Comparison of ENCODE assay signal across 22 mouse cellular contexts in genomic region chr6:136472779-136473178, GRCm38 (mm10). TPM values are rescaled to one million over a fixed set of nuclear protein-coding genes. Genes with fewer than 3 reads are reported as not detected.
DNase-seq lines count a peak whose midpoint lies in the region; ATAC-seq and TF ChIP-seq lines count a peak whose summit lies in the region.
"Had no signal": no experiment of that assay in that cellular context is flagged by ENCODE, and none has a peak within 500 bp of the region (broad histone marks: within the 10 kb centered on the region; RNA-seq: fewer than 3 reads in every experiment).

No protein-coding gene starts in this region.

- no peaks in the 10 kb centered on the region for H3K9me3 ChIP-seq in heart, embryonic 10.5 days
- 0 out of 2 replicates have a peak, but pooled peaks cover 5% of the 10 kb centered on the region for H3K9me3 ChIP-seq in G1E (replicated peaks)
- no peaks in the 10 kb centered on the region for H3K9me3 ChIP-seq in erythroblast, embryonic 14.5 days (ENCODE audit: control insufficient read depth, low read length)
- H3K9me3 ChIP-seq in liver, embryonic 15.5 days (replicated peaks): no peaks in the 10 kb centered on the region
- H3K9me3 ChIP-seq: lung, embryonic 15.5 days; midbrain, embryonic 15.5 days had no signal

- no peak for DNase-seq in heart, embryonic 10.5 days (ENCODE audit: low spot score)
- no peak for DNase-seq in heart, postnatal 14 days
- no peak for DNase-seq in G1E (ENCODE audit: low spot score)
- DNase-seq in left cerebral cortex, adult 18-20 months (ENCODE audit: low spot score in 2 of 2): no peak
- no peak for DNase-seq in cerebellum, postnatal 36 days
- DNase-seq in gastrocnemius, adult 18-20 months (ENCODE audit: low spot score): no peak
- DNase-seq: adrenal gland, postnatal 36 days; cerebellum, postnatal 10 days; gastrocnemius, postnatal 14 days; heart, postnatal 4 days; kidney, adult 8-10 months; retina, postnatal 1 day had no signal

- H3K27ac ChIP-seq in heart, embryonic 10.5 days: peak overlapping the region; percentile 93
- H3K27ac ChIP-seq in liver, embryonic 15.5 days (replicated peaks): peak overlapping the region; percentile 93
- H3K27ac ChIP-seq: lung, embryonic 15.5 days; macrophage; midbrain, embryonic 15.5 days had no signal

- H3K9ac ChIP-seq in liver, embryonic 15.5 days: no peak overlapping the region
- H3K9ac ChIP-seq: lung, embryonic 15.5 days; midbrain, embryonic 15.5 days had no signal

- peak; percentile 1; the same call in 1 of the 2 replicates for ATAC-seq in G1E (ENCODE audit: extremely low read depth, insufficient number of reproducible peaks, low FRiP score, poor library complexity, severe bottlenecking)
- no peak for ATAC-seq in liver, embryonic 15.5 days (ENCODE audit: insufficient read depth)
- ATAC-seq: midbrain, embryonic 15.5 days; Patski had no signal

- no peaks in the 10 kb centered on the region for H3K36me3 ChIP-seq in heart, embryonic 10.5 days
- H3K36me3 ChIP-seq in G1E (replicated peaks): no peaks in the 10 kb centered on the region
- no peaks in the 10 kb centered on the region for H3K36me3 ChIP-seq in erythroblast, embryonic 14.5 days (ENCODE audit: control insufficient read depth)
- H3K36me3 ChIP-seq in liver, embryonic 15.5 days (replicated peaks): no peaks in the 10 kb centered on the region
- H3K36me3 ChIP-seq: lung, embryonic 15.5 days; midbrain, embryonic 15.5 days had no signal

- WGBS in heart, embryonic 10.5 days: 64% methylated on average over 6 of the region's 6 CpGs
- WGBS in liver, embryonic 15.5 days (ENCODE audit: insufficient replicate concordance): 33% methylated on average over 6 of the region's 6 CpGs

- TF ChIP-seq CTCF in G1E (IDR thresholded peaks at IDR 0.05; ENCODE audit: low read depth, low read length): no peak

- H3K4me2 ChIP-seq in liver, embryonic 15.5 days: peak overlapping the region; percentile 54
- H3K4me2 ChIP-seq: lung, embryonic 15.5 days; midbrain, embryonic 15.5 days had no signal

- peaks cover 68% of the 10 kb centered on the region for H3K4me1 ChIP-seq in heart, embryonic 10.5 days
- H3K4me1 ChIP-seq in G1E (ENCODE audit: insufficient read depth, low read depth, low read length): peaks cover 66% of the 10 kb centered on the region
- peaks cover 69% of the 10 kb centered on the region for H3K4me1 ChIP-seq in erythroblast, embryonic 14.5 days (ENCODE audit: control insufficient read depth)
- peaks cover 71% of the 10 kb centered on the region for H3K4me1 ChIP-seq in liver, embryonic 15.5 days (replicated peaks)

- intact Hi-C loops in heart, postnatal 14 days (cut with DNase I): no loop called here

- no peak overlapping the region for H3K4me3 ChIP-seq in heart, embryonic 10.5 days
- H3K4me3 ChIP-seq in G1E (ENCODE audit: low read depth, low read length): peak overlapping the region; percentile 46; the same call in 1 of the 2 replicates
- peak overlapping the region; percentile 40 for H3K4me3 ChIP-seq in erythroblast, embryonic 14.5 days (replicated peaks)
- H3K4me3 ChIP-seq in liver, embryonic 15.5 days (replicated peaks): no peak overlapping the region
- H3K4me3 ChIP-seq: lung, embryonic 15.5 days; midbrain, embryonic 15.5 days had no signal

- H3K27me3 ChIP-seq in heart, embryonic 10.5 days (ENCODE audit: insufficient read depth, poor library complexity, severe bottlenecking): no peaks in the 10 kb centered on the region
- no peaks in the 10 kb centered on the region for H3K27me3 ChIP-seq in G1E (ENCODE audit: insufficient read depth, low read length)
- H3K27me3 ChIP-seq in erythroblast, embryonic 14.5 days (ENCODE audit: control insufficient read depth): no peaks in the 10 kb centered on the region
- no peaks in the 10 kb centered on the region for H3K27me3 ChIP-seq in liver, embryonic 15.5 days
- H3K27me3 ChIP-seq: CH12.LX; lung, embryonic 15.5 days; midbrain, embryonic 15.5 days; Patski had no signal

RNA-seq across cellular contexts. Expression of gene Atf7ip, which starts 33.2 kb away (rescaled TPM):
- polyA plus RNA-seq in heart, embryonic 10.5 days (2016; fragmentation: Nextera tagmentation; extraction: Ambion mirVana): 37.7 and 42.4 TPM in 2 replicates
- 100 to 1,000 TPM in 1 of 2 experiments, 10 to 100 TPM in 1; 92.6 to 107 TPM for total RNA-seq in heart, postnatal 14 days (2021)
- total RNA-seq in G1E (2014; fragmentation: Nextera tagmentation) (192 and 235 TPM in 2 replicates), G1E (2017) (22.9 and 34.6 TPM in 2 replicates)
- 22.0 and 24.2 TPM in 2 replicates for polyA plus RNA-seq in G1E (2012)
- polyA plus RNA-seq in erythroblast, embryonic 14.5 days (2012): 3.8 and 4.7 TPM in 2 replicates
- polyA plus RNA-seq in liver, embryonic 15.5 days (2015; fragmentation: Nextera tagmentation; extraction: Ambion mirVana): 14.6 and 17.7 TPM in 2 replicates
- total RNA-seq in left cerebral cortex, adult 18-20 months (2021): 100 to 1,000 TPM in 1 of 2 experiments, 10 to 100 TPM in 1; 94.9 to 124 TPM
- total RNA-seq in gastrocnemius, adult 18-20 months (2021): 10 to 100 TPM; 40.0 to 42.4 TPM

RNA-seq across cellular contexts. Expression of gene E330021D16Rik, which starts 57.4 kb away (rescaled TPM):
- polyA plus RNA-seq in heart, embryonic 10.5 days (2016; fragmentation: Nextera tagmentation; extraction: Ambion mirVana): 0.11 TPM in 1 of 2 replicates, not detected in the other
- total RNA-seq in heart, postnatal 14 days (2021): not detected
- total RNA-seq in G1E (2014; fragmentation: Nextera tagmentation) (not detected in 2 replicates), G1E (2017) (0.16 TPM in 1 of 2 replicates, not detected in the other)
- not detected in 2 replicates for polyA plus RNA-seq in G1E (2012)
- not detected in 2 replicates for polyA plus RNA-seq in erythroblast, embryonic 14.5 days (2012)
- 0.38 and 0.48 TPM in 2 replicates for polyA plus RNA-seq in liver, embryonic 15.5 days (2015; fragmentation: Nextera tagmentation; extraction: Ambion mirVana)
- not detected for total RNA-seq in left cerebral cortex, adult 18-20 months (2021)
- total RNA-seq in gastrocnemius, adult 18-20 months (2021): not detected
- total RNA-seq: adrenal gland, postnatal 36 days; CH12.LX; gastrocnemius, postnatal 14 days; heart, postnatal 4 days; neutrophil, adult 5-6 weeks had no signal
- polyA plus RNA-seq: heart, embryonic 11.5 days; limb, embryonic 11.5 days; macrophage; midbrain, embryonic 15.5 days; Patski had no signal

Comparison
In these comparisons a context has a peak if more than half of its experiments do, and no peak if none do; other contexts are left out.
1. H3K4me3 ChIP-seq: peak in G1E (single experiment) and erythroblast, embryonic 14.5 days (single experiment); none in heart, embryonic 10.5 days (single experiment) and liver, embryonic 15.5 days (single experiment).